Mouse (Mus musculus): ENCODE results near the gene Ttll8. TPM values are rescaled to one million over a fixed set of nuclear protein-coding genes. Genes with fewer than 3 reads are reported as not detected.
A peak's percentile ranks its signal among the peaks of the same experiment; 100 is the strongest.

Gene Ttll8
- 0.13 TPM in 1 of 2 replicates, not detected in the other for polyA plus RNA-seq (2015; fragmentation: Nextera tagmentation; extraction: Ambion mirVana)

GRCm38 (mm10) chr15:88954368-88955072, at the start of gene Ttll8:
Ttll8 (minus strand) TSS chr15:88954418.
- no peaks in the 10 kb centered on the region for H3K36me3 ChIP-seq (ENCODE audit: poor library complexity, severe bottlenecking)

GRCm38 (mm10) chr15:89001245-89001644, 47.0 kb upstream of the Ttll8 start:
- no peak overlapping the region for H3K4me2 ChIP-seq
- H3K36me3 ChIP-seq (ENCODE audit: poor library complexity, severe bottlenecking): no peaks in the 10 kb centered on the region
- no peak overlapping the region for H3K4me3 ChIP-seq
- no peaks in the 10 kb centered on the region for H3K4me1 ChIP-seq
- no peak overlapping the region for H3K9ac ChIP-seq
- no peak for ATAC-seq
- H3K27ac ChIP-seq: no peak overlapping the region
- WGBS: 74% methylated on average over 3 of the region's 3 CpGs
- no peaks in the 10 kb centered on the region for H3K9me3 ChIP-seq (replicated peaks)
- H3K27me3 ChIP-seq: no peaks in the 10 kb centered on the region

More at GRCm38 (mm10) chr15:88954368-88955072, at the start of gene Ttll8:
- Histone ChIP-seq H3K4me1 (peaks cover 9% of the 10 kb centered on the region), H3K27me3 (0 out of 2 replicates have a peak, but pooled peaks cover 14% of the 10 kb centered on the region), H3K9ac (peak within 1 kb of the TSS; percentile 68), H3K4me3 (peak within 1 kb of the TSS; percentile 45), H3K27ac (no peak within 1 kb of the TSS), H3K9me3 (replicated peaks) (no peaks in the 10 kb centered on the region), H3K4me2 (peak within 1 kb of the TSS; percentile 94)
- ATAC-seq: peak; percentile 80
- WGBS: 2% methylated on average over 51 of the region's 53 CpGs

- no peak overlapping the region for H3K4me2 ChIP-seq
- H3K9ac ChIP-seq: no peak overlapping the region
- H3K4me3 ChIP-seq: no peak overlapping the region
- no peaks in the 10 kb centered on the region for H3K36me3 ChIP-seq (ENCODE audit: poor library complexity, severe bottlenecking)
- no peaks in the 10 kb centered on the region for H3K27me3 ChIP-seq
- no peaks in the 10 kb centered on the region for H3K9me3 ChIP-seq (replicated peaks)
- ATAC-seq: no peak
- H3K27ac ChIP-seq: no peak overlapping the region
- H3K4me1 ChIP-seq: no peaks in the 10 kb centered on the region
- WGBS: 79% methylated on average over 2 of the region's 2 CpGs
Measured at GRCm38 (mm10) chr15:89000367-89000766, 46.1 kb upstream of the Ttll8 start.

- WGBS: 79% methylated on average over 2 of the region's 2 CpGs
- H3K9me3 ChIP-seq (replicated peaks): no peaks in the 10 kb centered on the region
Measured at GRCm38 (mm10) chr15:88999124-88999523, 44.9 kb upstream of the Ttll8 start.

GRCm38 (mm10) chr15:88998636-88999035, 44.4 kb upstream of the Ttll8 start:
- no peak overlapping the region for H3K27ac ChIP-seq
- H3K27me3 ChIP-seq: no peaks in the 10 kb centered on the region
- no peak overlapping the region for H3K9ac ChIP-seq
- H3K4me2 ChIP-seq: no peak overlapping the region
- WGBS: 81% methylated on average over 8 of the region's 8 CpGs
- no peak for ATAC-seq
- H3K4me3 ChIP-seq: no peak overlapping the region
- no peaks in the 10 kb centered on the region for H3K4me1 ChIP-seq
- no peaks in the 10 kb centered on the region for H3K9me3 ChIP-seq (replicated peaks)
- no peaks in the 10 kb centered on the region for H3K36me3 ChIP-seq (ENCODE audit: poor library complexity, severe bottlenecking)

More at GRCm38 (mm10) chr15:88999124-88999523, 44.9 kb upstream of the Ttll8 start:
- no peaks in the 10 kb centered on the region for H3K4me1 ChIP-seq
- no peaks in the 10 kb centered on the region for H3K36me3 ChIP-seq (ENCODE audit: poor library complexity, severe bottlenecking)
- ATAC-seq: no peak
- no peak overlapping the region for H3K4me2 ChIP-seq
- no peaks in the 10 kb centered on the region for H3K27me3 ChIP-seq
- H3K9ac ChIP-seq: no peak overlapping the region
- no peak overlapping the region for H3K4me3 ChIP-seq
- H3K27ac ChIP-seq: no peak overlapping the region

- WGBS: 86% methylated on average over 2 of the region's 2 CpGs
- H3K4me2 ChIP-seq: no peak overlapping the region
Measured at GRCm38 (mm10) chr15:88989236-88989635, 35.0 kb upstream of the Ttll8 start.

GRCm38 (mm10) chr15:88982534-88983079, 28.4 kb upstream of the Ttll8 start, which contains the start of gene Mov10l1:
Mov10l1 (plus strand) TSS chr15:88982909.
- no peaks in the 10 kb centered on the region for H3K9me3 ChIP-seq (replicated peaks)
- ATAC-seq: no peak
- no peak within 1 kb of the TSS for H3K4me2 ChIP-seq
- WGBS: 95% methylated on average over 31 of the region's 31 CpGs
- no peaks in the 10 kb centered on the region for H3K36me3 ChIP-seq (ENCODE audit: poor library complexity, severe bottlenecking)
- no peak within 1 kb of the TSS for H3K4me3 ChIP-seq
- H3K27me3 ChIP-seq: no peaks in the 10 kb centered on the region
- H3K4me1 ChIP-seq: peaks cover 13% of the 10 kb centered on the region
- no peak within 1 kb of the TSS for H3K9ac ChIP-seq
- H3K27ac ChIP-seq: no peak within 1 kb of the TSS

More at GRCm38 (mm10) chr15:88989236-88989635, 35.0 kb upstream of the Ttll8 start:
- no peak for ATAC-seq
- H3K27me3 ChIP-seq: no peaks in the 10 kb centered on the region
- no peaks in the 10 kb centered on the region for H3K36me3 ChIP-seq (ENCODE audit: poor library complexity, severe bottlenecking)
- no peaks in the 10 kb centered on the region for H3K9me3 ChIP-seq (replicated peaks)
- no peak overlapping the region for H3K4me3 ChIP-seq
- no peaks in the 10 kb centered on the region for H3K4me1 ChIP-seq
- H3K9ac ChIP-seq: no peak overlapping the region
- no peak overlapping the region for H3K27ac ChIP-seq

- Histone ChIP-seq H3K27me3 (no peaks in the 10 kb centered on the region), H3K27ac (peak overlapping the region; percentile 92), H3K9me3 (replicated peaks) (no peaks in the 10 kb centered on the region), H3K4me1 (peaks cover 26% of the 10 kb centered on the region), H3K36me3 (ENCODE audit: poor library complexity, severe bottlenecking) (peaks cover 6% of the 10 kb centered on the region; the same call in 1 of the 2 replicates), H3K4me3 (no peak overlapping the region), H3K4me2 (0 out of 2 replicates have a peak overlapping the region, but pooled peaks have one; percentile 51), H3K9ac (no peak overlapping the region)
- ATAC-seq: no peak
- WGBS: 1% methylated on average over 3 of the region's 3 CpGs
Measured at GRCm38 (mm10) chr15:88979138-88979446, 24.9 kb upstream of the Ttll8 start.

- H3K4me1 ChIP-seq: peaks cover 26% of the 10 kb centered on the region
- peak within 1 kb of the TSS; percentile 43 for H3K9ac ChIP-seq
- H3K4me2 ChIP-seq: peak within 1 kb of the TSS; percentile 51
Measured at GRCm38 (mm10) chr15:88978281-88979137, 24.3 kb upstream of the Ttll8 start, which contains the start of gene Mlc1. Mlc1 (minus strand) TSS chr15:88979007.

GRCm38 (mm10) chr15:88972300-88972699, 18.1 kb upstream of the Ttll8 start:
- Histone ChIP-seq H3K4me2 (no peak overlapping the region), H3K36me3 (ENCODE audit: poor library complexity, severe bottlenecking) (peaks cover 30% of the 10 kb centered on the region; the same call in 1 of the 2 replicates), H3K4me1 (peaks cover 10% of the 10 kb centered on the region), H3K9me3 (replicated peaks) (no peaks in the 10 kb centered on the region), H3K27ac (no peak overlapping the region), H3K27me3 (no peaks in the 10 kb centered on the region), H3K9ac (no peak overlapping the region), H3K4me3 (no peak overlapping the region)
- ATAC-seq: no peak
- WGBS: 94% methylated on average over 4 of the region's 4 CpGs

More at GRCm38 (mm10) chr15:88978281-88979137, 24.3 kb upstream of the Ttll8 start, which contains the start of gene Mlc1:
- Histone ChIP-seq H3K4me3 (peak within 1 kb of the TSS; percentile 26), H3K27ac (peak within 1 kb of the TSS; percentile 92), H3K9me3 (replicated peaks) (no peaks in the 10 kb centered on the region), H3K27me3 (no peaks in the 10 kb centered on the region), H3K36me3 (ENCODE audit: poor library complexity, severe bottlenecking) (peaks cover 12% of the 10 kb centered on the region; the same call in 1 of the 2 replicates)
- 7% methylated on average over 10 of the region's 10 CpGs for WGBS
- ATAC-seq: peak; percentile 96

GRCm38 (mm10) chr15:88964070-88964578, 9.9 kb upstream of the Ttll8 start:
- WGBS: 95% methylated on average over 2 of the region's 2 CpGs
- no peak overlapping the region for H3K27ac ChIP-seq
- no peak for ATAC-seq
- H3K4me1 ChIP-seq: no peaks in the 10 kb centered on the region
- H3K9ac ChIP-seq: no peak overlapping the region
- H3K4me2 ChIP-seq: no peak overlapping the region
- no peak overlapping the region for H3K4me3 ChIP-seq
- H3K36me3 ChIP-seq (ENCODE audit: poor library complexity, severe bottlenecking): peaks cover 27% of the 10 kb centered on the region
- H3K27me3 ChIP-seq: no peaks in the 10 kb centered on the region
- H3K9me3 ChIP-seq (replicated peaks): no peaks in the 10 kb centered on the region

Data from forebrain, embryonic 13.5 days (tissue).